Mouse (Mus musculus) C2C12 (cell line): ENCODE measurements around the gene Csrnp1.

Experiments used
- CTCF ChIP-seq: IDR thresholded peaks from one replicate; pipeline ENCODE4 v1.5.1; 2011; ENCODE audit not compliant: control insufficient read depth, insufficient read depth, insufficient read length
- MYOD1 ChIP-seq: IDR thresholded peaks from one replicate; pipeline ENCODE4 v1.6.1; 2011; ENCODE audit warnings: low read depth; ENCODE audit not compliant: control insufficient read depth, insufficient read length
- USF1 ChIP-seq: IDR thresholded peaks from one replicate; pipeline ENCODE4 v1.6.1; 2011; ENCODE audit warnings: low read depth, mild to moderate bottlenecking, control low read depth, moderate library complexity

DNA sequence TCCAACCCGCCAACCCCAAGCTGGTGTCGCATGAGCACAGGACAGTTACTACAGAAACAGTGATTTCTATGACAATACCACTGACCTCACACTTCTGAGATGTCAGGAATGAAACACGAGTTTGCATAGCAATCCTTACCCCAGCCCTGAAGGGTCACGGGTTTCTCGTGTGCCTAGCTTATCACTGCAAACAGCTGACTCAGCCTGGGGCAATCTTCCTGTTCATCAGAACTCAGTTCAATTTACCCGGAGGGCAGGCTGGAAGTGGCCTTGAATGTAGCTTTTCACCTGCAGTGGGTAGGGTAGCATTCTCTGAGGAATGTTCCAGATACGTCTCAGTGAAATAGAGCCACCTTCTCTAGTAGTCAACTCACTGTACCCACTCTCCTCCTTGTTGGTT, 9.7 kb upstream of the Csrnp1 start:
- TF ChIP-seq CTCF = no peak
- TF ChIP-seq USF1 = no peak
- TF ChIP-seq MYOD1 = no peak
